Mouse (Mus musculus): ENCODE results near the gene Ppp1r13l. TPM values are rescaled to one million over a fixed set of nuclear protein-coding genes. Genes with fewer than 3 reads are reported as not detected.

Ppp1r13l gene
- polyA plus RNA-seq (2015; fragmentation: Nextera tagmentation; extraction: Ambion mirVana), result 0.47 and 0.69 TPM in 2 replicates

DNA sequence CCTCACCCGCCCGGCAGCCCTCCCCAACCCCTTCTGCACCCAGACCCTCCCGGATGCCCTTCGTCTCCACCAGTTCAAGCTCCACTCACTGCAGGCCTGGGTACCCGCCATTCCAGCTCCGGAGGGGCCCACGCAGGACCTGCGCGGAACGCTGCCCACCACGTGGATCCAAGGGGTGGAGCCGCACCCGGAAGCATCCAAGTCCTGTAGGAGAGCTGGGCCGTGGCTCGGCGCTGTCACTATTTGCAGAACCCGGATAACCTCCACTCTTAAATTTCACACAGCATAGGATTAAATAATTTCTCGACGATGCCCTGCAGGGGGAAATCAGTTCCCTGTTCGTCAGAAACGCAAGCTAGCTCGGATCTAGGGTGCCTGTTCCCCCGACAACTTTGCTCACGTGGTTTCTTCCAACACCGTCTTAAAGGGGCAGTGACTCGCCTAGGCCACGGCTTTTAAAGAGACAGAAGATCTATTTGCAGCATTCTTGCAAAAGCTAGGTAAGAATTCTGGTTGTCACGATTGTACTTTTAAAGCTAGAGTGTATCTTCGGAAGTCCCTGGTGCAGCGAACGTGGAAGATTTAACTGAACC is at the start of gene Ppp1r13l, which contains the start of gene Cd3eap:
TSS of gene Ppp1r13l (plus strand) at position 451 of the 593 bp plus-strand sequence.
TSS of gene Cd3eap (minus strand) at position 185 of the 593 bp plus-strand sequence.
- ATAC-seq (peak; percentile 70), DNase-seq (peak; percentile 88)
- Histone ChIP-seq H3K27me3 (ENCODE audit: insufficient read depth, low read length) (no peaks in the 10 kb centered on the region), H3K4me1 (ENCODE audit: insufficient read depth) (peaks cover 46% of the 10 kb centered on the region), H3K9me3 (ENCODE audit: low read length) (no peaks in the 10 kb centered on the region), H3K9ac (replicated peaks) (peak within 1 kb of the TSS; percentile 63), H3K4me3 (ENCODE audit: low read depth, low read length) (peak within 1 kb of the TSS; percentile 65), H3K27ac (ENCODE audit: low read depth) (peak within 1 kb of the TSS; percentile 67), H3K36me3 (replicated peaks; ENCODE audit: insufficient read depth, low read length) (peaks cover 16% of the 10 kb centered on the region), H3K4me2 (ENCODE audit: low read depth, low read length) (peak within 1 kb of the TSS; percentile 99)
- WGBS (ENCODE audit: insufficient replicate concordance), result 0% methylated on average over 30 of the region's 31 CpGs
- TF ChIP-seq CTCF (IDR thresholded peaks at IDR 0.05; ENCODE audit: low read depth) (no peak), EP300 (IDR thresholded peaks at IDR 0.05; ENCODE audit: low read depth) (peak; percentile 82)

DNA sequence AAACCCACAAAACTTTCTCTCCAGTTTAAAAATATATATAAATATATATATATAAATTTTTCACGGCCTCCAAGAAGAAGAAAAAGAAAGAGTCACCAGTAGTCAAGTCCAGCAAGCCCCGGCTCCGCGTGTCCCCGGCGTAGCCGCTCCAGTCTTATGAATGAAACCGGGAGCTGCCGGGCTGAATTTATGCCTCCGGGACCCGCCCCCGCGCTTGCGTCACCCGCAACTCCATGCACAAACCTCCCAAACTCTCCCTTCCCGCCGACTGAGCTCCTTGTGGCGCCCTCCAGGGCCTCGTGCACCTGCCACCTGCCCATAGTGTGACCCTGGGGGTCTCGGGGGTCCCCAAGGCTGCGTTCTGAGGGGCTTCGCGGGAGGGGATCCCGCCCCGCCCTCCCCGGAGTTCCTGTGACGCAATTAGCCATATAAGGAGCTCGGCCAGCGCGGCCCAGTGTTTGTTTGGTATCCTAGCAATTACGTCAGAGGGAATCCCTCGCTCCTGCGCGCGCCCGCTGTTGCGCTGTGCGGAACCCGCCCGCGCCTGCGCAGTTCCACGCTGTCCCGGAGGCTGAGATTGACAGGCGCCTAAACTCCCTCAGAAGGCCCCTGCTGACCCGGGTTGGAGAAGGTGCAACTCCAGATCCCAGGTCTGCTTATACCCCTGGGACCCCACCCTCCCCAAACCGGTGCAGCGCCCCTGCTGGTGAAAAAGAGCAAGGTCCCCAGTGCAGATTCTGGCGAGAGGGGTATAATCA is 49.5 kb upstream of the Ppp1r13l start, which contains the start of gene Fosb:
TSS of gene Fosb (minus strand) at position 168 of the 758 bp plus-strand sequence.
- Histone ChIP-seq H3K27ac (ENCODE audit: low read depth) (no peak within 1 kb of the TSS), H3K4me1 (ENCODE audit: insufficient read depth) (peaks cover 18% of the 10 kb centered on the region), H3K4me3 (ENCODE audit: low read depth, low read length) (peak within 1 kb of the TSS; percentile 53), H3K9me3 (ENCODE audit: low read length) (no peaks in the 10 kb centered on the region), H3K36me3 (replicated peaks; ENCODE audit: insufficient read depth, low read length) (no peaks in the 10 kb centered on the region), H3K4me2 (ENCODE audit: low read depth, low read length) (peak within 1 kb of the TSS; percentile 98), H3K9ac (replicated peaks) (peak within 1 kb of the TSS; percentile 45), H3K27me3 (ENCODE audit: insufficient read depth, low read length) (peaks cover 30% of the 10 kb centered on the region)
- peak; percentile 94 for DNase-seq
- TF ChIP-seq EP300 (IDR thresholded peaks at IDR 0.05; ENCODE audit: low read depth), result peak; percentile 52; the same call in 1 of the 2 replicates
- TF ChIP-seq CTCF (IDR thresholded peaks at IDR 0.05; ENCODE audit: low read depth), result peak; percentile 59
- WGBS (ENCODE audit: insufficient replicate concordance), result under 1% methylated on average over 49 of the region's 49 CpGs
- ATAC-seq, result peak; percentile 84

DNA sequence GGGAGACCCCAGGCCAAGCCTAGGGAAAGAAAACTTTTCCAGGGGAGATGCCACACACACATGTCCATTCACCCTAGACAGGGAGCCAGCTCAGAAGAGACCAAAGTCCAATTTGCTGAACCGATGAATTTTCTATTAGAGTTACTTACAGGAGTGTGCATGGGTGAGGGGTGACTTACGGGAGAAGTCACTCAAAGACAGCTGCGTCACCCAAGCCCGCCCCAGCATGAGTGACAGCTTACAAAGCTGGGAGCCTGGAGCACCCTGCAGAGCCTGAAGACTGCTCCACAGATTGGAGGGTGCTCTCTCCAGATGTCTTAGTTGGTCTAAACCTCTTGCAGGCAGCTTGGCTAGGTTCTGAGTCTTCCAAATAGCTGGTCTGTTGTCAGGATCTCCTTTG is 47.6 kb upstream of the Ppp1r13l start:
- no peak overlapping the region for H3K9ac ChIP-seq (replicated peaks)
- no peaks in the 10 kb centered on the region for H3K9me3 ChIP-seq (ENCODE audit: low read length)
- no peaks in the 10 kb centered on the region for H3K36me3 ChIP-seq (replicated peaks; ENCODE audit: insufficient read depth, low read length)
- H3K27me3 ChIP-seq (ENCODE audit: insufficient read depth, low read length), result peaks cover 15% of the 10 kb centered on the region
- WGBS (ENCODE audit: insufficient replicate concordance), result 34% methylated on average over 4 of the region's 4 CpGs
- TF ChIP-seq EP300 (IDR thresholded peaks at IDR 0.05; ENCODE audit: low read depth), result no peak
- no peak for TF ChIP-seq CTCF (IDR thresholded peaks at IDR 0.05; ENCODE audit: low read depth)
- H3K27ac ChIP-seq (ENCODE audit: low read depth), result no peak overlapping the region
- no peak for ATAC-seq
- no peak for DNase-seq
- no peak overlapping the region for H3K4me3 ChIP-seq (ENCODE audit: low read depth, low read length)
- H3K4me2 ChIP-seq (ENCODE audit: low read depth, low read length), result no peak overlapping the region
- H3K4me1 ChIP-seq (ENCODE audit: insufficient read depth), result peaks cover 22% of the 10 kb centered on the region

DNA sequence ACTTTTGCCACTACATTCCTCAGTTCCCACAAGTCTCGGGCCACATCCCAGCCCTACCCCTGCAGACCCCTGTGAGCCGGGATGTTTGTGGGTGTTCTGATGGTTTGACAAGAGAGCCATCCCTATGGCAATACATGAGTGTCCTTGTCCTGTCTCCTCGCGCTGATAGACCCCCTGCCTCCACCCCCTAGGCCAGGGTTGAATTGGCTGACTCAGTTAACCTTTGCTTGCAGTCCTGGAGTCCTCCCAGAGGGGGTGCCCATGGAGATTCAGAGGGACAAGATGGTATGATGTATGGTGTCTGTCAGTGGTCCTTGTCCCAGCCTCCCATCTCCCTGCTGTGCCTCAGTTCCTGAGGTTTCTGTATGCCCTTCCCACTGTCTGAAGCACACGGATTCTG is 45.5 kb upstream of the Ppp1r13l start:
- Histone ChIP-seq H3K4me2 (ENCODE audit: low read depth, low read length) (no peak overlapping the region), H3K36me3 (replicated peaks; ENCODE audit: insufficient read depth, low read length) (no peaks in the 10 kb centered on the region), H3K27ac (ENCODE audit: low read depth) (no peak overlapping the region), H3K27me3 (ENCODE audit: insufficient read depth, low read length) (peaks cover 10% of the 10 kb centered on the region; the same call in 1 of the 2 replicates), H3K4me1 (ENCODE audit: insufficient read depth) (peaks cover 13% of the 10 kb centered on the region), H3K9me3 (ENCODE audit: low read length) (no peaks in the 10 kb centered on the region), H3K9ac (replicated peaks) (no peak overlapping the region), H3K4me3 (ENCODE audit: low read depth, low read length) (no peak overlapping the region)
- ATAC-seq (no peak), DNase-seq (no peak)
- 59% methylated on average over 5 of the region's 5 CpGs for WGBS (ENCODE audit: insufficient replicate concordance)
- TF ChIP-seq CTCF (IDR thresholded peaks at IDR 0.05; ENCODE audit: low read depth) (no peak), EP300 (IDR thresholded peaks at IDR 0.05; ENCODE audit: low read depth) (no peak)

DNA sequence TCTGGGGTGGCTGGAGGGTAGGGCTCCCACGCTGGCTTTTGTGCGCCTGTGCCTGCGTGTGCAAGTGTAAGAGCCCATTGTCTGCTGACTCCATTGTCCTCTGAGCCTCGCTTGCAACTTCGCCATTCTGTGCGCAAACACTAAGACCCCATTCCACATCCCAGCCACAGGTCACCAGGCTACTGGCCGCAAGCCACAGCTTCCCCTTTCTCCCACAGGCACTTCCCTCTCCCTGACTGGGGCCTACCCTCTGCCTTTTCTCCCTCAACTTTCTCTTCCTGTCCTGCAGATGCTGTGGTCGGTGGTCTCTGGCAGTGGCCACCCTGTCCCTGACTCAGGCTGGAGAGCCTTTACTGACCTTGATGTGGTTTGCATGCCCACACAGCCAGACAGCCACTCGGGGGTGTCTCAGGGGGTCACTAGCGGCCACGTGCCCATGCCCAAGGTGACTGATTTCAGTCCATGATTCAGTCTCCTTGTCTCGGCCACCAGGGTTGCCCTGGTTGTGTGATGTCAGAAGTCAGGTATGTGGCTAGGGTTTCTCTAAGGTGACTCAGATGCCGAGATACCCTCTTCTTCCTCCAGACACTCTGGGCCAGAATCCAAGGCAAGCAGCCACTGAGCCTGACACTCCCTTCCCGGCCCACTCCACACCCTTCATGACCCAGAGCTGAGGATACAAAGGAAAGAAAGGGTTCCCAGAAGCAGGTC is 42.9 kb upstream of the Ppp1r13l start:
- Histone ChIP-seq H3K9me3 (ENCODE audit: low read length) (no peaks in the 10 kb centered on the region), H3K27ac (ENCODE audit: low read depth) (0 out of 2 replicates have a peak overlapping the region, but pooled peaks have one; percentile 42), H3K4me3 (ENCODE audit: low read depth, low read length) (no peak overlapping the region), H3K4me2 (ENCODE audit: low read depth, low read length) (0 out of 2 replicates have a peak overlapping the region, but pooled peaks have one; percentile 36), H3K36me3 (replicated peaks; ENCODE audit: insufficient read depth, low read length) (no peaks in the 10 kb centered on the region), H3K4me1 (ENCODE audit: insufficient read depth) (peaks cover 8% of the 10 kb centered on the region), H3K27me3 (ENCODE audit: insufficient read depth, low read length) (peaks cover 9% of the 10 kb centered on the region; the same call in 1 of the 2 replicates), H3K9ac (replicated peaks) (no peak overlapping the region)
- no peak for TF ChIP-seq EP300 (IDR thresholded peaks at IDR 0.05; ENCODE audit: low read depth)
- DNase-seq (peak; percentile 66), ATAC-seq (no peak)
- WGBS (ENCODE audit: insufficient replicate concordance), result 18% methylated on average over 14 of the region's 14 CpGs

DNA sequence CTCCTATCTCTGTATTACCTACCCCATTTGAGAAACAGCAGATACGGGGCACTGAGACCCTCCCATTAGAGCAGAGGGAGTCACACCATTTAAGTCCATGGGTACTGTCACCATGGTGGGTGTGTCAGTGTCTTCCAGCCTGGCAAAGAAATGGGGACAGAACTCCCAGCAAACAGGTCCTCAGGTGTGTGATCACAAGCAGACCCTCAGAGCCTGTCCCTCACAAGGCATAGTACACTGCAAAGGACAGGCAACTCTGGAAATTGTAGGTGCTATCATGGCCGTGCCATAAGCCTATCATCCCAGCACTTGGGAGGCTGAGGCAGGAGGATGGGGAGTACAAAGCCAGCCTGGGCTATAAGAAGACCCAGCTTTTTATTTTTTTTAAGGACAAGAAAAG is 41.3 kb upstream of the Ppp1r13l start:
- H3K9ac ChIP-seq (replicated peaks), result no peak overlapping the region
- H3K4me3 ChIP-seq (ENCODE audit: low read depth, low read length), result no peak overlapping the region
- H3K36me3 ChIP-seq (replicated peaks; ENCODE audit: insufficient read depth, low read length), result no peaks in the 10 kb centered on the region
- H3K4me2 ChIP-seq (ENCODE audit: low read depth, low read length), result no peak overlapping the region
- peaks cover 9% of the 10 kb centered on the region for H3K4me1 ChIP-seq (ENCODE audit: insufficient read depth)
- TF ChIP-seq EP300 (IDR thresholded peaks at IDR 0.05; ENCODE audit: low read depth) (no peak), CTCF (IDR thresholded peaks at IDR 0.05; ENCODE audit: low read depth) (no peak)
- ATAC-seq (no peak), DNase-seq (no peak)
- no peak overlapping the region for H3K27ac ChIP-seq (ENCODE audit: low read depth)
- no peaks in the 10 kb centered on the region for H3K9me3 ChIP-seq (ENCODE audit: low read length)
- peaks cover 13% of the 10 kb centered on the region; the same call in 1 of the 2 replicates for H3K27me3 ChIP-seq (ENCODE audit: insufficient read depth, low read length)
- WGBS (ENCODE audit: insufficient replicate concordance), result 55% methylated on average over 2 of the region's 2 CpGs
